9 mouse cellular contexts compared by ENCODE assay signal in genomic region chr2:34368396-34368795, GRCm38 (mm10). TPM values are rescaled to one million over a fixed set of nuclear protein-coding genes. Genes with fewer than 3 reads are reported as not detected.
DNase-seq lines count a peak whose midpoint lies in the region; ATAC-seq and TF ChIP-seq lines count a peak whose summit lies in the region.
"Had no signal": no experiment of that assay in that cellular context is flagged by ENCODE, and none has a peak within 500 bp of the region (broad histone marks: within the 10 kb centered on the region; RNA-seq: fewer than 3 reads in every experiment).

No protein-coding gene starts in this region.

- no peak for ATAC-seq in liver, embryonic 12.5 days
- no peak for ATAC-seq in liver, postnatal 0 days
- ATAC-seq in forebrain, embryonic 15.5 days (replicated peaks), result no peak
- ATAC-seq in liver, embryonic 15.5 days (ENCODE audit: insufficient read depth), result no peak
- ATAC-seq in stomach, embryonic 16.5 days (ENCODE audit: insufficient read depth, low FRiP score), result no peak

- DNase-seq in liver, postnatal 0 days, result no peak
- DNase-seq in layer of hippocampus, adult 9-11 months, result no peak
- DNase-seq in layer of hippocampus, adult 11-12 months (ENCODE audit: low spot score), result no peak
- no peak for DNase-seq in cerebellum, adult 18-20 months
- DNase-seq: cerebellum, adult 11-12 months had no signal

- no peak overlapping the region for H3K27ac ChIP-seq in liver, embryonic 12.5 days
- no peak overlapping the region for H3K27ac ChIP-seq in liver, postnatal 0 days (ENCODE audit: low read depth)
- H3K27ac ChIP-seq in forebrain, embryonic 15.5 days (replicated peaks), result peak overlapping the region; percentile 28
- no peak overlapping the region for H3K27ac ChIP-seq in liver, embryonic 15.5 days (replicated peaks)
- H3K27ac ChIP-seq in stomach, embryonic 16.5 days (ENCODE audit: low read length), result peak overlapping the region; percentile 1; the same call in 1 of the 2 replicates

- H3K4me3 ChIP-seq in liver, embryonic 12.5 days, result no peak overlapping the region
- H3K4me3 ChIP-seq in liver, postnatal 0 days (ENCODE audit: low read depth, low read length), result no peak overlapping the region
- peak overlapping the region; percentile 28 for H3K4me3 ChIP-seq in forebrain, embryonic 15.5 days
- H3K4me3 ChIP-seq in liver, embryonic 15.5 days (replicated peaks), result no peak overlapping the region
- peak overlapping the region; percentile 22 for H3K4me3 ChIP-seq in stomach, embryonic 16.5 days (replicated peaks; ENCODE audit: low read length)

- TF ChIP-seq CTCF in liver, postnatal 0 days (IDR thresholded peaks at IDR 0.05; ENCODE audit: low read depth), result no peak

- H3K4me2 ChIP-seq in liver, embryonic 12.5 days, result peak overlapping the region; percentile 38
- no peak overlapping the region for H3K4me2 ChIP-seq in liver, postnatal 0 days (ENCODE audit: low read depth, low read length)
- peak overlapping the region; percentile 38 for H3K4me2 ChIP-seq in forebrain, embryonic 15.5 days (replicated peaks)
- peak overlapping the region; percentile 5; the same call in 1 of the 2 replicates for H3K4me2 ChIP-seq in liver, embryonic 15.5 days
- peak overlapping the region; percentile 45 for H3K4me2 ChIP-seq in stomach, embryonic 16.5 days (ENCODE audit: low read depth, low read length)

- TF ChIP-seq EP300 in liver, postnatal 0 days (IDR thresholded peaks at IDR 0.05; ENCODE audit: low read depth), result no peak

- WGBS in liver, embryonic 12.5 days (ENCODE audit: insufficient replicate concordance), result 43% methylated on average over 6 of the region's 6 CpGs
- WGBS in liver, postnatal 0 days (ENCODE audit: insufficient replicate concordance), result 62% methylated on average over 6 of the region's 6 CpGs
- 37% methylated on average over 6 of the region's 6 CpGs for WGBS in forebrain, embryonic 15.5 days
- 47% methylated on average over 6 of the region's 6 CpGs for WGBS in liver, embryonic 15.5 days (ENCODE audit: insufficient replicate concordance)
- WGBS in stomach, embryonic 16.5 days, result 14% methylated on average over 6 of the region's 6 CpGs

- peaks cover 25% of the 10 kb centered on the region for H3K4me1 ChIP-seq in liver, embryonic 12.5 days
- peaks cover 12% of the 10 kb centered on the region for H3K4me1 ChIP-seq in liver, postnatal 0 days (ENCODE audit: insufficient read depth)
- H3K4me1 ChIP-seq in forebrain, embryonic 15.5 days, result peaks cover 37% of the 10 kb centered on the region
- H3K4me1 ChIP-seq in liver, embryonic 15.5 days (replicated peaks), result peaks cover 31% of the 10 kb centered on the region
- H3K4me1 ChIP-seq in stomach, embryonic 16.5 days (ENCODE audit: control insufficient read depth, insufficient read depth, low read length), result peaks cover 9% of the 10 kb centered on the region; the same call in 1 of the 2 replicates

- H3K9ac ChIP-seq in liver, embryonic 12.5 days, result peak overlapping the region; percentile 19; the same call in 1 of the 2 replicates
- no peak overlapping the region for H3K9ac ChIP-seq in liver, postnatal 0 days (replicated peaks)
- H3K9ac ChIP-seq in forebrain, embryonic 15.5 days (replicated peaks), result peak overlapping the region; percentile 25
- H3K9ac ChIP-seq in liver, embryonic 15.5 days, result no peak overlapping the region
- 0 out of 2 replicates have a peak overlapping the region, but pooled peaks have one; percentile 2 for H3K9ac ChIP-seq in stomach, embryonic 16.5 days (ENCODE audit: low read length)

- no peaks in the 10 kb centered on the region; the same call in 1 of the 2 replicates for H3K36me3 ChIP-seq in liver, embryonic 12.5 days
- H3K36me3 ChIP-seq in liver, postnatal 0 days (replicated peaks; ENCODE audit: insufficient read depth, low read length), result no peaks in the 10 kb centered on the region
- no peaks in the 10 kb centered on the region for H3K36me3 ChIP-seq in forebrain, embryonic 15.5 days
- no peaks in the 10 kb centered on the region for H3K36me3 ChIP-seq in liver, embryonic 15.5 days (replicated peaks)
- no peaks in the 10 kb centered on the region for H3K36me3 ChIP-seq in stomach, embryonic 16.5 days (ENCODE audit: control insufficient read depth, insufficient read depth, low read length)

- H3K27me3 ChIP-seq in liver, embryonic 12.5 days (replicated peaks), result no peaks in the 10 kb centered on the region
- peaks cover 5% of the 10 kb centered on the region; the same call in 1 of the 2 replicates for H3K27me3 ChIP-seq in liver, postnatal 0 days (ENCODE audit: insufficient read depth, low read length)
- peaks cover 14% of the 10 kb centered on the region; the same call in 1 of the 2 replicates for H3K27me3 ChIP-seq in forebrain, embryonic 15.5 days
- H3K27me3 ChIP-seq in liver, embryonic 15.5 days, result peaks cover 11% of the 10 kb centered on the region
- H3K27me3 ChIP-seq in stomach, embryonic 16.5 days (ENCODE audit: control insufficient read depth, insufficient read depth, low read length), result no peaks in the 10 kb centered on the region

- no peaks in the 10 kb centered on the region for H3K9me3 ChIP-seq in liver, embryonic 12.5 days (replicated peaks)
- no peaks in the 10 kb centered on the region for H3K9me3 ChIP-seq in liver, postnatal 0 days (ENCODE audit: low read length)
- no peaks in the 10 kb centered on the region for H3K9me3 ChIP-seq in forebrain, embryonic 15.5 days
- H3K9me3 ChIP-seq in liver, embryonic 15.5 days (replicated peaks), result no peaks in the 10 kb centered on the region
- no peaks in the 10 kb centered on the region for H3K9me3 ChIP-seq in stomach, embryonic 16.5 days (replicated peaks; ENCODE audit: control insufficient read depth, low read length)

RNA-seq across cellular contexts. Expression of gene Pbx3, which starts 4.5 kb away (rescaled TPM):
- 12.0 and 14.4 TPM in 2 replicates for polyA plus RNA-seq in liver, embryonic 12.5 days (2016; fragmentation: Nextera tagmentation; extraction: Ambion mirVana)
- polyA plus RNA-seq in liver, postnatal 0 days (2015; fragmentation: Nextera tagmentation; extraction: Ambion mirVana), result 2.8 and 3.1 TPM in 2 replicates
- 51.2 TPM in 2 replicates for polyA plus RNA-seq in forebrain, embryonic 15.5 days (2015; fragmentation: Nextera tagmentation; extraction: Ambion mirVana)
- 6.0 and 6.7 TPM in 2 replicates for polyA plus RNA-seq in liver, embryonic 15.5 days (2015; fragmentation: Nextera tagmentation; extraction: Ambion mirVana)
- polyA plus RNA-seq in stomach, embryonic 16.5 days (2015; fragmentation: Nextera tagmentation; extraction: Ambion mirVana), result 19.2 and 20.8 TPM in 2 replicates

RNA-seq across cellular contexts. Expression of gene Mapkap1, which starts 38.2 kb away (rescaled TPM):
- 50.5 and 52.8 TPM in 2 replicates for polyA plus RNA-seq in liver, embryonic 12.5 days (2016; fragmentation: Nextera tagmentation; extraction: Ambion mirVana)
- 31.3 and 31.6 TPM in 2 replicates for polyA plus RNA-seq in liver, postnatal 0 days (2015; fragmentation: Nextera tagmentation; extraction: Ambion mirVana)
- 107 and 110 TPM in 2 replicates for polyA plus RNA-seq in forebrain, embryonic 15.5 days (2015; fragmentation: Nextera tagmentation; extraction: Ambion mirVana)
- 30.9 and 31.9 TPM in 2 replicates for polyA plus RNA-seq in liver, embryonic 15.5 days (2015; fragmentation: Nextera tagmentation; extraction: Ambion mirVana)
- polyA plus RNA-seq in stomach, embryonic 16.5 days (2015; fragmentation: Nextera tagmentation; extraction: Ambion mirVana), result 66.9 and 72.6 TPM in 2 replicates

Comparison
In these comparisons a context has a peak if more than half of its experiments do, and no peak if none do; other contexts are left out.
1. H3K9ac ChIP-seq: peak in liver, embryonic 12.5 days (single experiment), forebrain, embryonic 15.5 days (single experiment) and stomach, embryonic 16.5 days (single experiment); none in liver, postnatal 0 days (single experiment) and liver, embryonic 15.5 days (single experiment).
2. H3K27ac ChIP-seq: peak in forebrain, embryonic 15.5 days (single experiment) and stomach, embryonic 16.5 days (single experiment); none in liver, embryonic 12.5 days (single experiment), liver, postnatal 0 days (single experiment) and liver, embryonic 15.5 days (single experiment).
3. H3K4me3 ChIP-seq: peak in forebrain, embryonic 15.5 days (single experiment) and stomach, embryonic 16.5 days (single experiment); none in liver, embryonic 12.5 days (single experiment), liver, postnatal 0 days (single experiment) and liver, embryonic 15.5 days (single experiment).